Mouse (Mus musculus) liver, adult 2 months (tissue): Measurements from ENCODE around the gene Proser3.

Experiments used
- CTCF ChIP-seq: fragments of 200-500 bp; IDR thresholded peaks from 2 replicates; pipeline ENCODE4 v1.5.1; 2011; ENCODE audit warnings: low read depth, low read length, control low read depth
- POLR2A ChIP-seq: fragments of 200-500 bp; IDR thresholded peaks from 2 replicates; pipeline ENCODE4 v1.6.1; 2011; ENCODE audit warnings: low read length, control low read depth; ENCODE audit not compliant: insufficient read depth; ENCODE audit errors: extremely low read depth

DNA sequence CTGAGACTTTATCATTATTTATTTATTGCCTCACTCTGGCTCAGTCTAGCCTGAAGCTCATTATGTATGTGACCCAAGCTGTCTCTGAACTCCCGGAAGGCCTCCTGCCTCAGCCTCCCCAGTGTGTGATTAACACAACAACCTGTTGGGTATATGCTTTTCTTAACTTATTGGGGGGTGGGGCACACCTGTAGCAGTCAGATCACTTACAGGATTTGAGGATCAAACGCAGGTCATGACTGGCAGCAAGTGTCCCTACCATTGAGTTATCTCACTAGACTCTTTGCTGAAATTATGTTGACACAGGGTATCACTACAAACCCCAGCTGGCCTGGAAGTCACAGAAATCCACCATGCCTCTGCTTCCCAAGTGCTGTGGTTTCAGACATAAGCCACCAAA is 8.2 kb upstream of the Proser3 start:
- TF ChIP-seq CTCF, result no peak
- TF ChIP-seq POLR2A, result no peak
